10 mouse cellular contexts compared by ENCODE assay signal in genomic region chr19:16367218-16367617, GRCm38 (mm10).
DNase-seq lines count a peak whose midpoint lies in the region; ATAC-seq lines count a peak whose summit lies in the region.
"Had no signal": no experiment of that assay in that cellular context is flagged by ENCODE, and none has a peak within 500 bp of the region (broad histone marks: within the 10 kb centered on the region; RNA-seq: fewer than 3 reads in every experiment).

No protein-coding gene starts in this region.

- no peak overlapping the region for H3K4me2 ChIP-seq in midbrain, embryonic 16.5 days (ENCODE audit: low read length)

- H3K36me3 ChIP-seq in midbrain, embryonic 16.5 days (ENCODE audit: control insufficient read depth, insufficient read depth, low read length): no peaks in the 10 kb centered on the region
- no peaks in the 10 kb centered on the region; the same call in 1 of the 2 replicates for H3K36me3 ChIP-seq in heart, embryonic 10.5 days

- peaks cover 16% of the 10 kb centered on the region for H3K4me1 ChIP-seq in midbrain, embryonic 16.5 days (ENCODE audit: control insufficient read depth, insufficient read depth, low read length)
- H3K4me1 ChIP-seq in heart, embryonic 10.5 days: peaks cover 14% of the 10 kb centered on the region; the same call in 1 of the 2 replicates

- H3K4me3 ChIP-seq in midbrain, embryonic 16.5 days (ENCODE audit: low read depth, low read length): no peak overlapping the region
- H3K4me3 ChIP-seq in heart, embryonic 10.5 days: no peak overlapping the region
- H3K4me3 ChIP-seq: erythroblast, embryonic 14.5 days had no signal

- WGBS in midbrain, embryonic 16.5 days: 53% methylated on average over 10 of the region's 10 CpGs
- WGBS in heart, embryonic 10.5 days: 89% methylated on average over 10 of the region's 10 CpGs

- peak; percentile 31 to 62 for DNase-seq in lung, adult 18-20 months
- DNase-seq in lung, postnatal 4 days: no peak
- peak; percentile 23 for DNase-seq in fat pad, adult 2 months (ENCODE audit: extremely low read depth, low read depth, low spot score)
- DNase-seq in gonadal fat pad, adult 2 months (ENCODE audit: low read depth): peak; percentile 42
- DNase-seq in heart, embryonic 10.5 days (ENCODE audit: low spot score): no peak
- no peak for DNase-seq in adrenal gland, adult 18-20 months (ENCODE audit: low spot score in 2 of 2)
- DNase-seq: cerebellum, adult 11-12 months; heart, postnatal 4 days had no signal

- peak; percentile 55 for ATAC-seq in midbrain, embryonic 16.5 days

- H3K27me3 ChIP-seq in midbrain, embryonic 16.5 days (ENCODE audit: control insufficient read depth, insufficient read depth, low read depth, low read length): no peaks in the 10 kb centered on the region
- no peaks in the 10 kb centered on the region for H3K27me3 ChIP-seq in heart, embryonic 10.5 days (ENCODE audit: insufficient read depth, poor library complexity, severe bottlenecking)

- H3K27ac ChIP-seq in midbrain, embryonic 16.5 days (ENCODE audit: low read length): peak overlapping the region; percentile 21
- H3K27ac ChIP-seq in heart, embryonic 10.5 days: no peak overlapping the region

- no peaks in the 10 kb centered on the region for H3K9me3 ChIP-seq in midbrain, embryonic 16.5 days (replicated peaks; ENCODE audit: control insufficient read depth, low read length, poor library complexity, severe bottlenecking)
- H3K9me3 ChIP-seq in heart, embryonic 10.5 days: no peaks in the 10 kb centered on the region

- H3K9ac ChIP-seq in midbrain, embryonic 16.5 days (ENCODE audit: low read depth, low read length): no peak overlapping the region

Comparison
In these comparisons a context has a peak if more than half of its experiments do, and no peak if none do; other contexts are left out.
1. DNase-seq: peak in lung, adult 18-20 months (2 of 2), fat pad, adult 2 months (single experiment) and gonadal fat pad, adult 2 months (single experiment); none in lung, postnatal 4 days (0 of 2), heart, embryonic 10.5 days (single experiment) and adrenal gland, adult 18-20 months (0 of 2).